ENCODE assay signal across 8 mouse cellular contexts in genomic region chr2:156721554-156722070, GRCm38 (mm10). TPM values are rescaled to one million over a fixed set of nuclear protein-coding genes. Genes with fewer than 3 reads are reported as not detected.
DNase-seq lines count a peak whose midpoint lies in the region; ATAC-seq and TF ChIP-seq lines count a peak whose summit lies in the region.

No protein-coding gene starts in this region.

- DNase-seq in layer of hippocampus, adult 2 months (ENCODE audit: low spot score in 2 of 2): no peak
- no peak for DNase-seq in layer of hippocampus, postnatal 10 days (ENCODE audit: low spot score in 2 of 2)
- DNase-seq in embryonic facial prominence, embryonic 10.5 days (ENCODE audit: low spot score): no peak
- no peak for DNase-seq in urinary bladder, adult 2 months (ENCODE audit: low spot score)
- DNase-seq in cerebellum, postnatal 4 days (ENCODE audit: low spot score in 2 of 2): no peak
- no peak for DNase-seq in T-cell, adult 2 months (ENCODE audit: low spot score)

- peak overlapping the region; percentile 85 for H3K9ac ChIP-seq in intestine, postnatal 0 days (ENCODE audit: low read depth, low read length)
- H3K9ac ChIP-seq in neural tube, embryonic 13.5 days: peak overlapping the region; percentile 100

- ATAC-seq in intestine, postnatal 0 days: no peak
- no peak for ATAC-seq in neural tube, embryonic 13.5 days (ENCODE audit: low read depth)

- peaks cover 80% of the 10 kb centered on the region for H3K4me1 ChIP-seq in embryonic facial prominence, embryonic 10.5 days
- peaks cover 22% of the 10 kb centered on the region for H3K4me1 ChIP-seq in intestine, postnatal 0 days (replicated peaks; ENCODE audit: control insufficient read depth, insufficient read depth, low read length)
- peaks cover 80% of the 10 kb centered on the region for H3K4me1 ChIP-seq in neural tube, embryonic 13.5 days (replicated peaks)

- TF ChIP-seq CTCF in layer of hippocampus, adult 2 months (conservative IDR thresholded peaks at IDR 0.05): no peak
- no peak for TF ChIP-seq CTCF in intestine, postnatal 0 days (IDR thresholded peaks at IDR 0.05; ENCODE audit: low read depth)

- peak overlapping the region; percentile 94 for H3K4me2 ChIP-seq in intestine, postnatal 0 days (replicated peaks; ENCODE audit: low read depth)
- peak overlapping the region; percentile 87 for H3K4me2 ChIP-seq in neural tube, embryonic 13.5 days

- no peaks in the 10 kb centered on the region for H3K36me3 ChIP-seq in embryonic facial prominence, embryonic 10.5 days (replicated peaks)
- no peaks in the 10 kb centered on the region for H3K36me3 ChIP-seq in intestine, postnatal 0 days (ENCODE audit: control insufficient read depth, insufficient read depth)
- no peaks in the 10 kb centered on the region for H3K36me3 ChIP-seq in neural tube, embryonic 13.5 days

- H3K27me3 ChIP-seq in embryonic facial prominence, embryonic 10.5 days (replicated peaks; ENCODE audit: low read depth, poor library complexity, severe bottlenecking): no peaks in the 10 kb centered on the region
- no peaks in the 10 kb centered on the region for H3K27me3 ChIP-seq in intestine, postnatal 0 days (replicated peaks; ENCODE audit: control insufficient read depth, insufficient read depth, low read length)
- H3K27me3 ChIP-seq in neural tube, embryonic 13.5 days: no peaks in the 10 kb centered on the region

- WGBS in embryonic facial prominence, embryonic 10.5 days: under 1% methylated on average over 17 of the region's 17 CpGs
- under 1% methylated on average over 17 of the region's 17 CpGs for WGBS in intestine, postnatal 0 days
- WGBS in neural tube, embryonic 13.5 days: 1% methylated on average over 17 of the region's 17 CpGs

- peak overlapping the region; percentile 86 for H3K4me3 ChIP-seq in layer of hippocampus, adult 2 months
- peak overlapping the region; percentile 93 for H3K4me3 ChIP-seq in embryonic facial prominence, embryonic 10.5 days
- H3K4me3 ChIP-seq in intestine, postnatal 0 days (ENCODE audit: low read depth, low read length): peak overlapping the region; percentile 93
- peak overlapping the region; percentile 96 for H3K4me3 ChIP-seq in neural tube, embryonic 13.5 days

- H3K9me3 ChIP-seq in embryonic facial prominence, embryonic 10.5 days: no peaks in the 10 kb centered on the region
- H3K9me3 ChIP-seq in intestine, postnatal 0 days (ENCODE audit: control insufficient read depth): no peaks in the 10 kb centered on the region
- no peaks in the 10 kb centered on the region for H3K9me3 ChIP-seq in neural tube, embryonic 13.5 days

- peak overlapping the region; percentile 90 for H3K27ac ChIP-seq in layer of hippocampus, adult 2 months
- H3K27ac ChIP-seq in embryonic facial prominence, embryonic 10.5 days (replicated peaks): peak overlapping the region; percentile 98
- H3K27ac ChIP-seq in intestine, postnatal 0 days (ENCODE audit: low read depth, low read length): peak overlapping the region; percentile 80
- peak overlapping the region; percentile 96 for H3K27ac ChIP-seq in neural tube, embryonic 13.5 days (replicated peaks)

RNA-seq across cellular contexts. Expression of gene Myl9, which starts 53.6 kb away (rescaled TPM):
- 10 to 100 TPM; 14.3 to 18.6 TPM for total RNA-seq in layer of hippocampus, adult 2 months (2021)
- 10 to 100 TPM; 21.4 to 23.4 TPM for total RNA-seq in layer of hippocampus, postnatal 10 days (2021)
- 82.9 and 91.7 TPM in 2 replicates for polyA plus RNA-seq in embryonic facial prominence, embryonic 10.5 days (2016; fragmentation: Nextera tagmentation; extraction: Ambion mirVana)
- polyA plus RNA-seq in intestine, postnatal 0 days (2015; fragmentation: Nextera tagmentation; extraction: Ambion mirVana): 1,325 and 1,382 TPM in 2 replicates
- polyA plus RNA-seq in neural tube, embryonic 13.5 days (2015; fragmentation: Nextera tagmentation; extraction: Ambion mirVana): 55.2 and 56.0 TPM in 2 replicates
- 4,146 and 6,672 TPM in 2 replicates for polyA plus RNA-seq in urinary bladder, adult 2 months (2012; rRNA removed)

Comparison
In these comparisons a context has a peak if more than half of its experiments do, and no peak if none do; other contexts are left out.
1. RNA of gene Myl9, which starts 53.6 kb away (polyA plus RNA-seq): 4,146 to 6,672 TPM in urinary bladder, adult 2 months and 1,325 to 1,382 TPM in intestine, postnatal 0 days; 82.9 to 91.7 TPM in embryonic facial prominence, embryonic 10.5 days and 55.2 to 56.0 TPM in neural tube, embryonic 13.5 days; every median in the first group is over 10 times any median in the second.
2. Peak in every context shown above with its lines, with median percentiles within 50 percentile points of each other: H3K27ac ChIP-seq and H3K4me3 ChIP-seq.